Mouse (Mus musculus): Measurements from ENCODE around the gene Dnajc8.

Dnajc8 gene

GRCm38 (mm10) chr4:132535406-132536121, at the start of gene Dnajc8:
Dnajc8 (plus strand) TSS chr4:132535550.
- peak; percentile 92 for DNase-seq

GRCm38 (mm10) chr4:132488521-132488920, 46.8 kb upstream of the Dnajc8 start:
- no peak for DNase-seq

GRCm38 (mm10) chr4:132488976-132489375, 46.4 kb upstream of the Dnajc8 start:
- no peak for DNase-seq

GRCm38 (mm10) chr4:132490273-132491010, 44.9 kb upstream of the Dnajc8 start:
- no peak for DNase-seq

GRCm38 (mm10) chr4:132491057-132491456, 44.3 kb upstream of the Dnajc8 start:
- DNase-seq: no peak

- DNase-seq: no peak
These were observed 43.6 kb upstream of the Dnajc8 start for GRCm38 (mm10) chr4:132491748-132492147.

- DNase-seq: peak; percentile 52
These were observed 42.9 kb upstream of the Dnajc8 start for GRCm38 (mm10) chr4:132492178-132493060.

- peak; percentile 63 for DNase-seq
These were observed 41.0 kb upstream of the Dnajc8 start for GRCm38 (mm10) chr4:132494271-132494918.

GRCm38 (mm10) chr4:132501639-132502038, 33.7 kb upstream of the Dnajc8 start:
- no peak for DNase-seq

GRCm38 (mm10) chr4:132503344-132503743, 32.0 kb upstream of the Dnajc8 start:
- DNase-seq: no peak

- DNase-seq: no peak
These were observed 30.2 kb upstream of the Dnajc8 start for GRCm38 (mm10) chr4:132505034-132505738.

- DNase-seq: no peak
These were observed 29.6 kb upstream of the Dnajc8 start for GRCm38 (mm10) chr4:132505800-132506199.

GRCm38 (mm10) chr4:132506250-132506649, 29.1 kb upstream of the Dnajc8 start:
- no peak for DNase-seq

GRCm38 (mm10) chr4:132507210-132507609, 28.1 kb upstream of the Dnajc8 start:
- no peak for DNase-seq

GRCm38 (mm10) chr4:132509621-132510296, 25.6 kb upstream of the Dnajc8 start:
- peak; percentile 58 for DNase-seq

GRCm38 (mm10) chr4:132510352-132510798, 25.0 kb upstream of the Dnajc8 start, which contains the start of gene Sesn2:
Sesn2 (minus strand) TSS chr4:132510501.
- peak; percentile 98 for DNase-seq

GRCm38 (mm10) chr4:132512080-132512479, 23.3 kb upstream of the Dnajc8 start:
- no peak for DNase-seq

GRCm38 (mm10) chr4:132513395-132514273, 21.7 kb upstream of the Dnajc8 start:
- DNase-seq: no peak

GRCm38 (mm10) chr4:132514555-132515135, 20.7 kb upstream of the Dnajc8 start:
- DNase-seq: peak; percentile 60

Data from layer of hippocampus, adult 9-11 months (tissue).